Comparison of ENCODE assay signal across 31 mouse cellular contexts in the genomic region with DNA sequence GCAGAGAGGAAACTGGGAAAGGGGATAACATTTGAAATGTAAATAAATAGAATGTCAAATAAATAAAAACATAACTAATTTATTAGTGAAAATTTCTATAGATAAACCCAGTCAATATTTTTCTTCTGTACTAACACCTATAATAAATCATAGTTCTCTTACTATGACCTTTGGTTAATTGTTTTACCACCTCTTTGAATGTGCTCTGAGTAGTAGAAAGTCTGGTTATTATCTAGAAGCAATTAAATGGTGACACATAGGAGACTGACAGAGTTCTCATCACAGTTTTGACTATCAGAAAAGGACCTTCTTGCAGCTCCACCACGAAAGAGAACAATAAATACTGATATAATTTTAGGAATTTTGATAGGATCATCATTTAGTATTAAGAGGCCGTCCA.
"Had no signal": no experiment of that assay in that cellular context is flagged by ENCODE, and none has a peak within 500 bp of the region (broad histone marks: within the 10 kb centered on the region; RNA-seq: fewer than 3 reads in every experiment).

No protein-coding gene starts in this region.

- H3K4me1 ChIP-seq: limb, embryonic 10.5 days; limb, embryonic 12.5 days; limb, embryonic 13.5 days; limb, embryonic 15.5 days; liver, embryonic 12.5 days; liver, embryonic 13.5 days; liver, embryonic 15.5 days; lung, embryonic 15.5 days; megakaryocyte, embryonic 14.5 days; midbrain, embryonic 10.5 days; midbrain, embryonic 12.5 days; midbrain, embryonic 13.5 days; midbrain, embryonic 15.5 days; neural tube, embryonic 12.5 days had no signal

- H3K36me3 ChIP-seq: limb, embryonic 10.5 days; limb, embryonic 12.5 days; limb, embryonic 13.5 days; limb, embryonic 15.5 days; liver, embryonic 12.5 days; liver, embryonic 13.5 days; liver, embryonic 15.5 days; lung, embryonic 15.5 days; midbrain, embryonic 10.5 days; midbrain, embryonic 12.5 days; midbrain, embryonic 13.5 days; midbrain, embryonic 15.5 days; neural tube, embryonic 12.5 days had no signal

- H3K4me3 ChIP-seq: limb, embryonic 10.5 days; limb, embryonic 12.5 days; limb, embryonic 13.5 days; limb, embryonic 15.5 days; liver, embryonic 12.5 days; liver, embryonic 13.5 days; liver, embryonic 15.5 days; lung, embryonic 15.5 days; megakaryocyte, embryonic 14.5 days; midbrain, embryonic 10.5 days; midbrain, embryonic 12.5 days; midbrain, embryonic 13.5 days; midbrain, embryonic 15.5 days; myocyte; neural tube, embryonic 12.5 days had no signal

- H3K9me3 ChIP-seq: limb, embryonic 10.5 days; limb, embryonic 12.5 days; limb, embryonic 13.5 days; limb, embryonic 15.5 days; liver, embryonic 12.5 days; liver, embryonic 13.5 days; liver, embryonic 15.5 days; lung, embryonic 15.5 days; megakaryocyte, embryonic 14.5 days; midbrain, embryonic 10.5 days; midbrain, embryonic 12.5 days; midbrain, embryonic 13.5 days; midbrain, embryonic 15.5 days; neural tube, embryonic 12.5 days had no signal

- H3K27ac ChIP-seq: limb, embryonic 10.5 days; limb, embryonic 12.5 days; limb, embryonic 13.5 days; limb, embryonic 15.5 days; liver, embryonic 12.5 days; liver, embryonic 13.5 days; liver, embryonic 14.5 days; liver, embryonic 15.5 days; lung, embryonic 15.5 days; macrophage; midbrain, embryonic 10.5 days; midbrain, embryonic 12.5 days; midbrain, embryonic 13.5 days; midbrain, embryonic 15.5 days; neural tube, embryonic 12.5 days had no signal

- ATAC-seq: liver, embryonic 12.5 days; liver, postnatal 0 days; lung, postnatal 0 days; midbrain, embryonic 13.5 days; midbrain, embryonic 15.5 days; midbrain, embryonic 16.5 days had no signal

- H3K9ac ChIP-seq: limb, embryonic 12.5 days; limb, embryonic 13.5 days; limb, embryonic 15.5 days; liver, embryonic 12.5 days; liver, embryonic 13.5 days; liver, embryonic 14.5 days; liver, embryonic 15.5 days; liver, postnatal 0 days; lung, embryonic 14.5 days; lung, embryonic 15.5 days; midbrain, embryonic 12.5 days; midbrain, embryonic 13.5 days; midbrain, embryonic 15.5 days; neural tube, embryonic 12.5 days had no signal

- H3K27me3 ChIP-seq: limb, embryonic 12.5 days; limb, embryonic 13.5 days; limb, embryonic 15.5 days; liver, embryonic 12.5 days; liver, embryonic 13.5 days; liver, embryonic 15.5 days; lung, embryonic 15.5 days; megakaryocyte, embryonic 14.5 days; midbrain, embryonic 12.5 days; midbrain, embryonic 13.5 days; midbrain, embryonic 15.5 days; neural tube, embryonic 12.5 days had no signal

- DNase-seq: left cerebral cortex, postnatal 4 days; liver; liver, embryonic 13.5 days; liver, postnatal 0 days; lung, adult 18-20 months; lung, adult 2 months; lung, embryonic 14.5 days; lung, postnatal 10 days; lung, postnatal 36 days; lung, postnatal 4 days; midbrain, embryonic 14.5 days had no signal

- H3K4me2 ChIP-seq: limb, embryonic 12.5 days; limb, embryonic 13.5 days; limb, embryonic 15.5 days; liver, embryonic 11.5 days; liver, embryonic 12.5 days; liver, embryonic 13.5 days; liver, embryonic 15.5 days; lung, embryonic 14.5 days; lung, embryonic 15.5 days; midbrain, embryonic 11.5 days; midbrain, embryonic 12.5 days; midbrain, embryonic 13.5 days; midbrain, embryonic 15.5 days; neural tube, embryonic 12.5 days had no signal
